ENCODE assay signal across 11 mouse cellular contexts in genomic region chr9:107435285-107435684, GRCm38 (mm10). TPM values are rescaled to one million over a fixed set of nuclear protein-coding genes. Genes with fewer than 3 reads are reported as not detected.
DNase-seq lines count a peak whose midpoint lies in the region; ATAC-seq lines count a peak whose summit lies in the region.
"Had no signal": no experiment of that assay in that cellular context is flagged by ENCODE, and none has a peak within 500 bp of the region (broad histone marks: within the 10 kb centered on the region; RNA-seq: fewer than 3 reads in every experiment).

No protein-coding gene starts in this region.

- H3K36me3 ChIP-seq in embryonic facial prominence, embryonic 10.5 days (replicated peaks) = no peaks in the 10 kb centered on the region
- no peaks in the 10 kb centered on the region for H3K36me3 ChIP-seq in hindbrain, embryonic 10.5 days
- H3K36me3 ChIP-seq in midbrain, embryonic 12.5 days = no peaks in the 10 kb centered on the region
- H3K36me3 ChIP-seq: heart, embryonic 15.5 days; liver, embryonic 12.5 days had no signal

- peak; percentile 31 to 35 for DNase-seq in cerebellum, postnatal 14 days
- DNase-seq in cerebellum, adult 9-10 months = no peak
- no peak for DNase-seq in embryonic facial prominence, embryonic 10.5 days (ENCODE audit: low spot score)
- no peak for DNase-seq in hindbrain, embryonic 10.5 days (ENCODE audit: low spot score)
- no peak for DNase-seq in layer of hippocampus, postnatal 10 days (ENCODE audit: low spot score in 2 of 2)
- DNase-seq in adrenal gland, postnatal 14 days = no peak
- DNase-seq: kidney, adult 9 months had no signal

- H3K4me1 ChIP-seq in embryonic facial prominence, embryonic 10.5 days = peaks cover 47% of the 10 kb centered on the region
- peaks cover 65% of the 10 kb centered on the region for H3K4me1 ChIP-seq in hindbrain, embryonic 10.5 days (replicated peaks)
- peaks cover 49% of the 10 kb centered on the region for H3K4me1 ChIP-seq in midbrain, embryonic 12.5 days
- H3K4me1 ChIP-seq: liver, embryonic 12.5 days had no signal

- H3K27ac ChIP-seq in embryonic facial prominence, embryonic 10.5 days (replicated peaks) = 0 out of 2 replicates have a peak overlapping the region, but pooled peaks have one; percentile 35
- H3K27ac ChIP-seq in hindbrain, embryonic 10.5 days = peak overlapping the region; percentile 72
- peak overlapping the region; percentile 78 for H3K27ac ChIP-seq in midbrain, embryonic 12.5 days (replicated peaks)
- H3K27ac ChIP-seq: heart, embryonic 15.5 days; liver, embryonic 12.5 days had no signal

- ATAC-seq in midbrain, embryonic 12.5 days (ENCODE audit: low FRiP score, low read depth) = peak; percentile 82
- ATAC-seq in monocyte, adult 5-6 weeks (replicated peaks; ENCODE audit: insufficient number of reproducible peaks, low FRiP score, low TSS enrichment, poor library complexity, severe bottlenecking) = no peak
- ATAC-seq: liver, embryonic 12.5 days had no signal

- H3K4me3 ChIP-seq in embryonic facial prominence, embryonic 10.5 days = no peak overlapping the region
- H3K4me3 ChIP-seq in hindbrain, embryonic 10.5 days = no peak overlapping the region
- no peak overlapping the region for H3K4me3 ChIP-seq in midbrain, embryonic 12.5 days
- H3K4me3 ChIP-seq: heart, embryonic 15.5 days; liver, embryonic 12.5 days had no signal

- peak overlapping the region; percentile 24; the same call in 1 of the 2 replicates for H3K9ac ChIP-seq in midbrain, embryonic 12.5 days (replicated peaks)
- H3K9ac ChIP-seq: heart, embryonic 15.5 days; liver, embryonic 12.5 days had no signal

- 28% methylated on average over 6 of the region's 6 CpGs for WGBS in embryonic facial prominence, embryonic 10.5 days
- 33% methylated on average over 6 of the region's 6 CpGs for WGBS in hindbrain, embryonic 10.5 days
- 22% methylated on average over 6 of the region's 6 CpGs for WGBS in midbrain, embryonic 12.5 days

- no peaks in the 10 kb centered on the region for H3K9me3 ChIP-seq in embryonic facial prominence, embryonic 10.5 days
- H3K9me3 ChIP-seq in hindbrain, embryonic 10.5 days = no peaks in the 10 kb centered on the region
- H3K9me3 ChIP-seq in midbrain, embryonic 12.5 days = no peaks in the 10 kb centered on the region
- H3K9me3 ChIP-seq: heart, embryonic 15.5 days; liver, embryonic 12.5 days had no signal

- H3K27me3 ChIP-seq in embryonic facial prominence, embryonic 10.5 days (replicated peaks; ENCODE audit: low read depth, poor library complexity, severe bottlenecking) = peaks cover 9% of the 10 kb centered on the region
- H3K27me3 ChIP-seq in hindbrain, embryonic 10.5 days (ENCODE audit: insufficient read depth, poor library complexity, severe bottlenecking) = peaks cover 14% of the 10 kb centered on the region; the same call in 1 of the 2 replicates
- H3K27me3 ChIP-seq in midbrain, embryonic 12.5 days = no peaks in the 10 kb centered on the region; the same call in none of the 2 replicates
- H3K27me3 ChIP-seq: heart, embryonic 15.5 days had no signal

- H3K4me2 ChIP-seq in midbrain, embryonic 12.5 days (replicated peaks) = no peak overlapping the region
- H3K4me2 ChIP-seq: heart, embryonic 15.5 days; liver, embryonic 12.5 days had no signal

RNA-seq across cellular contexts. Expression of gene Cacna2d2, which starts 35.9 kb away (rescaled TPM):
- polyA plus RNA-seq in embryonic facial prominence, embryonic 10.5 days (2016; fragmentation: Nextera tagmentation; extraction: Ambion mirVana) = 0.45 and 0.50 TPM in 2 replicates
- 0.87 and 2.9 TPM in 2 replicates for polyA plus RNA-seq in hindbrain, embryonic 10.5 days (2016; fragmentation: Nextera tagmentation; extraction: Ambion mirVana)
- 3.7 and 4.1 TPM in 2 replicates for polyA plus RNA-seq in midbrain, embryonic 12.5 days (2016; fragmentation: Nextera tagmentation; extraction: Ambion mirVana)
- 10 to 100 TPM; 21.4 to 27.2 TPM for total RNA-seq in layer of hippocampus, postnatal 10 days (2021)
- 5.1 and 6.6 TPM in 2 replicates for total RNA-seq in adrenal gland, postnatal 14 days (2021)
- total RNA-seq in monocyte, adult 5-6 weeks (2017) = not detected in 3 replicates

Comparison
In these comparisons a context has a peak if more than half of its experiments do, and no peak if none do; other contexts are left out.
1. DNase-seq: peak in cerebellum, postnatal 14 days (2 of 2); none in cerebellum, adult 9-10 months (single experiment), embryonic facial prominence, embryonic 10.5 days (single experiment), hindbrain, embryonic 10.5 days (single experiment), layer of hippocampus, postnatal 10 days (0 of 2) and adrenal gland, postnatal 14 days (single experiment).
2. Peak in every context shown above with its lines, with median percentiles within 50 percentile points of each other: H3K27ac ChIP-seq.